Mouse (Mus musculus) neural tube, embryonic 11.5 days (tissue): ENCODE measurements around the gene Cdca7. TPM values are rescaled to one million over a fixed set of nuclear protein-coding genes. Genes with fewer than 3 reads are reported as not detected.

Experiments used
- ATAC-seq: fragments of 200-750 bp; cut with Nextera tagmentation; 2 replicates; pipeline ENCODE4 v1.8.0; 2017; ENCODE audit warnings: moderate number of reproducible peaks, mild to moderate bottlenecking, moderate TSS enrichment, moderate library complexity; ENCODE audit not compliant: insufficient read depth, low FRiP score, low TSS enrichment
- DNase-seq: peaks from one replicate; pipeline ENCODE4 v3.0.0-alpha.2; 2015; ENCODE audit warnings: low spot score
- H3K27ac ChIP-seq: fragments of 300-500 bp; sonication (generic); 2 replicates; pipeline ENCODE4 v1.5.1; 2014; ENCODE audit warnings: low read depth, mild to moderate bottlenecking, low read length
- H3K27me3 ChIP-seq: fragments of 300-500 bp; sonication (generic); 2 replicates; pipeline ENCODE4 v1.6.1; 2014; ENCODE audit warnings: mild to moderate bottlenecking, low read length, mixed read lengths; ENCODE audit not compliant: control insufficient read depth, insufficient read depth
- H3K36me3 ChIP-seq: fragments of 300-500 bp; sonication (generic); 2 replicates; pipeline ENCODE4 v1.6.1; 2014; ENCODE audit warnings: mild to moderate bottlenecking, low read length, moderate library complexity, mixed read lengths; ENCODE audit not compliant: control insufficient read depth, insufficient read depth
- H3K4me1 ChIP-seq: fragments of 300-500 bp; sonication (generic); 2 replicates; pipeline ENCODE4 v1.6.1; 2014; ENCODE audit warnings: low read length, mixed read lengths; ENCODE audit not compliant: control insufficient read depth, insufficient read depth
- H3K4me2 ChIP-seq: fragments of 300-500 bp; sonication (generic); 2 replicates; pipeline ENCODE4 v1.6.1; 2014; ENCODE audit warnings: low read depth, mild to moderate bottlenecking, moderate library complexity
- H3K4me3 ChIP-seq: fragments of 300-500 bp; sonication (generic); 2 replicates; pipeline ENCODE4 v1.5.1; 2014; ENCODE audit warnings: low read depth, low read length
- H3K9ac ChIP-seq: fragments of 300-500 bp; sonication (generic); 2 replicates; pipeline ENCODE4 v1.6.1; 2014; ENCODE audit warnings: mild to moderate bottlenecking, low read length
- H3K9me3 ChIP-seq: fragments of 300-500 bp; sonication (generic); 2 replicates; pipeline ENCODE4 v1.6.1; 2016; ENCODE audit warnings: low read length; ENCODE audit not compliant: control insufficient read depth
- WGBS: fragments of 180-500 bp; shearing (Covaris S2); extraction: QIAGEN DNeasy Blood & Tissue Kit; methylation state at CpG from one replicate; pipeline ENCODE4 v1.1.7; 2014; 5-methylcytosine and 5-hydroxymethylcytosine counted together
- polyA plus RNA-seq: library from polyadenylated mRNA; unstranded; fragments of >200 nt; fragmentation: Nextera tagmentation; extraction: Ambion mirVana; gene quantifications from 2 replicates; pipeline ENCODE4 v1.2.1, GENCODE M21; 2014

Cdca7 gene
- polyA plus RNA-seq, 1 experiment from 2014 or later = 178 TPM

DNA sequence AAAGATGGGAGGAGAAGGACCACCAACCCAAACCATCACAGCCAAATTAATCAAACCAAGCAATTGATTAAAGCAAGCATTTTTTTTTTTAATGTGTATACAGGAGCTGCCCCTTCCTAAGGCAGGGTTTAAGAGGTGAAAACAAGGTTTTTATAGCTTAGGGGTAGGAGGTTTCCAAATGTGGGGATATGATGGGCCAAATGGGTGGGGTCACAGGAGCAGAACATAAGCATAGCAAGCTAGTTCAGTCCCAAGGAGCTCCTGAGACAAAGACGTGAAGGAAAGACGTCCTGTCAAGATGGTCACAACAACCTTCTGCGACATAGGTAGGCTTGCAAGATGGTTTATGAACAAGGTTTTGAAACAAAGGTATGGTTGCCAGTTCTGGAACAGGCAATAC lies 49.6 kb downstream of the Cdca7 start:
- Histone ChIP-seq H3K4me1 (no peaks in the 10 kb centered on the region), H3K27me3 (0 out of 2 replicates have a peak, but pooled peaks cover 2% of the 10 kb centered on the region), H3K4me3 (no peak overlapping the region), H3K9me3 (no peaks in the 10 kb centered on the region), H3K27ac (no peak overlapping the region), H3K36me3 (no peaks in the 10 kb centered on the region), H3K4me2 (no peak overlapping the region), H3K9ac (no peak overlapping the region)
- DNase-seq (no peak), ATAC-seq (no peak)
- 88% methylated on average over 3 of the region's 3 CpGs for WGBS

DNA sequence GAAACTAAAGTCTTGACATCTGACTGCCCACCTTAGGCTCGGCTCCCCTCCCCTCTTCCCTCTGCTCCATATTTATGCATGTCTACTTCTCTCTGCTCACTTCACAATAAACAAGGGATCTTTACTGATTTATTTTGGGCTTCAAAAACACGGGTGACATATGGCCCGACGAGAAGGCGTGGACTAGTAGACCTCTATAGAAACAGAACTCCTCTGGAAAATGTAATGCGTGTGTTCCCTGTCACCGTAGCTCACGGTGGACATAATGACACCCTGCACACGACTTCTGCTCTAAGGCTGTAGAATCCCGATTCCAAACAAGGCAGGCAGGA lies 53.0 kb downstream of the Cdca7 start:
- H3K4me2 ChIP-seq = peak overlapping the region; percentile 46
- H3K36me3 ChIP-seq = no peaks in the 10 kb centered on the region
- peak; percentile 37 for DNase-seq
- H3K4me3 ChIP-seq = no peak overlapping the region
- no peak overlapping the region for H3K9ac ChIP-seq
- no peaks in the 10 kb centered on the region for H3K27me3 ChIP-seq
- ATAC-seq = no peak
- peak overlapping the region; percentile 54; the same call in 1 of the 2 replicates for H3K27ac ChIP-seq
- no peaks in the 10 kb centered on the region for H3K9me3 ChIP-seq
- H3K4me1 ChIP-seq = no peaks in the 10 kb centered on the region
- WGBS = 44% methylated on average over 10 of the region's 10 CpGs

GRCm38 (mm10) chr2:72529358-72530319 lies 53.7 kb downstream of the Cdca7 start:
- Histone ChIP-seq H3K4me2 (peak overlapping the region; percentile 46), H3K9me3 (no peaks in the 10 kb centered on the region), H3K9ac (peak overlapping the region; percentile 5; the same call in 1 of the 2 replicates), H3K4me1 (no peaks in the 10 kb centered on the region), H3K4me3 (no peak overlapping the region), H3K36me3 (no peaks in the 10 kb centered on the region), H3K27me3 (no peaks in the 10 kb centered on the region), H3K27ac (peak overlapping the region; percentile 54; the same call in 1 of the 2 replicates)
- ATAC-seq (peak; percentile 45), DNase-seq (peak; percentile 72)
- WGBS = 28% methylated on average over 25 of the region's 25 CpGs

DNA sequence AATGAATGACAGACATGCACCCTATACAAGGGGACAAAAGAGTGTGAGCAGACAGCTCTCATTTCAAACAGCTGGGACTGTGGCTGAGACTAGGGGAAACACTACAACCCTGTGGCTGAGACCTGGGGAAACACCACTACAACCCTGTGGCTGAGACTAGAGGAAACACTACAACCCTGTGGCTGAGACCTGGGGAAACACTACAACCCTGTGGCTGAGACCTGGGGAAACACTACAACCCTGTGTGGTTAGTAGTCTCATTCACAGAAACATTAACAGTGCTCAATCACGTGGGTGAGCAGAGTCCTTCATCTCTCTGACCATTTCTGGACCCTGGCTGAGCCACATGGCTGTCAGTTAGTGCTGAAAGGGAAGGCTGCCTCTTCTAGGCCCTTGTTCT lies 59.9 kb downstream of the Cdca7 start:
- no peaks in the 10 kb centered on the region for H3K36me3 ChIP-seq
- H3K4me1 ChIP-seq = no peaks in the 10 kb centered on the region
- no peak overlapping the region for H3K4me2 ChIP-seq
- H3K9me3 ChIP-seq = no peaks in the 10 kb centered on the region
- no peak overlapping the region for H3K27ac ChIP-seq
- no peak overlapping the region for H3K9ac ChIP-seq
- ATAC-seq (no peak), DNase-seq (no peak)
- 64% methylated on average over 1 of the region's 1 CpGs for WGBS
- no peaks in the 10 kb centered on the region for H3K27me3 ChIP-seq
- H3K4me3 ChIP-seq = no peak overlapping the region

Other genes starting within 250 kb of the Cdca7 start
- 8.1 and 8.6 TPM in 2 replicates for gene Map3k20, start 190.5 kb upstream of the Cdca7 start, polyA plus RNA-seq